Mouse (Mus musculus) heart, embryonic 12.5 days (tissue): ENCODE results near the gene Nrarp. TPM values are rescaled to one million over a fixed set of nuclear protein-coding genes. Genes with fewer than 3 reads are reported as not detected.

Experiments used
- ATAC-seq: fragments of 200-750 bp; cut with Nextera tagmentation; 2 replicates; pipeline ENCODE4 v1.8.0; 2017; ENCODE audit warnings: moderate TSS enrichment, moderate library complexity; ENCODE audit not compliant: insufficient number of reproducible peaks, low FRiP score
- H3K27ac ChIP-seq: fragments of 300-500 bp; sonication (generic); 2 replicates; pipeline ENCODE4 v1.5.1; 2016; ENCODE audit warnings: mild to moderate bottlenecking, moderate library complexity; ENCODE audit not compliant: poor library complexity, severe bottlenecking
- H3K27me3 ChIP-seq: fragments of 300-500 bp; sonication (generic); replicated peaks from 2 replicates; pipeline ENCODE4 v1.6.1; 2016; ENCODE audit warnings: mild to moderate bottlenecking, moderate library complexity
- H3K36me3 ChIP-seq: fragments of 300-500 bp; sonication (generic); 2 replicates; pipeline ENCODE4 v1.6.1; 2016; ENCODE audit warnings: mild to moderate bottlenecking, moderate library complexity
- H3K4me1 ChIP-seq: fragments of 300-500 bp; sonication (generic); replicated peaks from 2 replicates; pipeline ENCODE4 v1.6.1; 2016; ENCODE audit warnings: mild to moderate bottlenecking
- H3K4me2 ChIP-seq: fragments of 300-500 bp; sonication (generic); 2 replicates; pipeline ENCODE4 v1.6.1; 2016; ENCODE audit warnings: mild to moderate bottlenecking, moderate library complexity
- H3K4me3 ChIP-seq: fragments of 300-500 bp; sonication (generic); 2 replicates; pipeline ENCODE4 v1.5.1; 2016; ENCODE audit warnings: mild to moderate bottlenecking
- H3K9ac ChIP-seq: fragments of 300-500 bp; sonication (generic); 2 replicates; pipeline ENCODE4 v1.6.1; 2016; ENCODE audit warnings: mild to moderate bottlenecking, moderate library complexity
- H3K9me3 ChIP-seq: fragments of 300-500 bp; sonication (generic); replicated peaks from 2 replicates; pipeline ENCODE4 v1.6.1; 2016; ENCODE audit warnings: mild to moderate bottlenecking, moderate library complexity
- WGBS: fragments of 180-500 bp; shearing (Covaris S2); methylation state at CpG from one replicate; pipeline ENCODE4 v1.1.7; 2016; 5-methylcytosine and 5-hydroxymethylcytosine counted together
- polyA plus RNA-seq: library from polyadenylated mRNA; unstranded; fragments of >200 nt; fragmentation: Nextera tagmentation; extraction: Ambion mirVana; gene quantifications from 2 replicates; pipeline ENCODE4 v1.2.1, GENCODE M21; 2016

Nrarp gene
- polyA plus RNA-seq, 1 experiment from 2014 or later, result 10.8 TPM

DNA sequence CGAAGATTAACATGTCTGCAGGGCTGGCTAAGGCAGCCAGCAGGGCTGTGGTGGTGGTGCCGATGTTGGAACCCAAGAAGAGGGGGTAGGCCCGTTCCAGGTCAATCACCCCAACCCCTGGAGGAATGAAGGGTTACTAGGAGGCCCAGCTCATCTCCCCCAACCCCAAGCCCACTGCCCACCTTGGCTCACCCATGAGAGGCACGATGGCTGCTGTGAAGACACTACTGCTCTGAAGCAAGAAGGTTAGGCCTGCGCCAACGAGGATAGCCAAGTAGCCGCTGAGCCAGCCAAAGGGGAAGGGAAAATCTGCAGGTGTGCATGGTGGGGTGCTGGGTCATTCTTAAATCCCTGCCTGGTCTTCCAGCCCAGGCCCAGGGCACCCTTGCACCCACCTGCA is 50.0 kb downstream of the Nrarp start:
- Histone ChIP-seq H3K4me1 (peaks cover 10% of the 10 kb centered on the region), H3K27ac (no peak overlapping the region), H3K9me3 (no peaks in the 10 kb centered on the region), H3K9ac (no peak overlapping the region), H3K27me3 (peaks cover 60% of the 10 kb centered on the region), H3K36me3 (no peaks in the 10 kb centered on the region), H3K4me3 (no peak overlapping the region), H3K4me2 (no peak overlapping the region)
- ATAC-seq, result no peak
- WGBS, result 78% methylated on average over 7 of the region's 7 CpGs

DNA sequence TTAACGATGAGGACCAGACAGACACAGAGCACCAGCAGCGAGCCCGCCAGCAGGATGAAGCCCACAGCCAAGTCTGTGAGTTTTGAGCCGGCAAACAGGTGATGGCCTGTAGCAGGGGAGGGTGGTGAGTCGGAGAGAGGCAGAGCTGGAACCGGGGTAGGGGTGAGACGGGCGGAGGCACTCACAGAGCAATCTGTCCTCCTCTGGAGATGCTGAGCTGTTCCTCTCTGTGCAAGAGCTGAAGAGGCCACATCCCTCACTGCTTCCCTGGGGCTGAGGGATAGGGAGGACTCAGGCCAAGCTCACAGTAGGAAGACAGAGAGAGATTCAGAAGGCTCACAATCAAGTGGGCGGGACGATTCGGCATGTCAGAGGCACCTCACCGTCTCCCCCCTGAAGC is 50.5 kb downstream of the Nrarp start:
- Histone ChIP-seq H3K9ac (no peak overlapping the region), H3K9me3 (no peaks in the 10 kb centered on the region), H3K27me3 (peaks cover 64% of the 10 kb centered on the region), H3K4me3 (no peak overlapping the region), H3K4me2 (no peak overlapping the region), H3K27ac (no peak overlapping the region), H3K4me1 (0 out of 2 replicates have a peak, but pooled peaks cover 6% of the 10 kb centered on the region), H3K36me3 (no peaks in the 10 kb centered on the region)
- WGBS, result 46% methylated on average over 12 of the region's 12 CpGs
- ATAC-seq, result no peak

Other genes with a start within 250 kb of the Nrarp start
- 11.4 and 12.0 TPM in 2 replicates for gene Arrdc1, start 245.5 kb upstream of the Nrarp start, polyA plus RNA-seq
- gene Zmynd19, start 231.0 kb upstream of the Nrarp start, polyA plus RNA-seq, result 12.5 and 13.0 TPM in 2 replicates
- gene Dph7, start 218.4 kb upstream of the Nrarp start, polyA plus RNA-seq, result 19.0 and 19.3 TPM in 2 replicates
- 113 and 119 TPM in 2 replicates for gene Mrpl41, start 205.7 kb upstream of the Nrarp start, polyA plus RNA-seq
- 9.5 and 11.3 TPM in 2 replicates for gene Pnpla7, start 204.7 kb upstream of the Nrarp start, polyA plus RNA-seq
- 58.7 and 62.8 TPM in 2 replicates for gene Nsmf, start 126.4 kb upstream of the Nrarp start, polyA plus RNA-seq
- not detected in 2 replicates for gene Entpd8, start 100.5 kb upstream of the Nrarp start, polyA plus RNA-seq
- 0.10 TPM in 1 of 2 replicates, not detected in the other for gene Noxa1, start 85.6 kb upstream of the Nrarp start, polyA plus RNA-seq
- gene Tor4a, start 16.1 kb downstream of the Nrarp start, polyA plus RNA-seq, result 6.6 and 7.0 TPM in 2 replicates
- 73.3 and 74.4 TPM in 2 replicates for gene Nelfb, start 30.7 kb downstream of the Nrarp start, polyA plus RNA-seq
- gene Stpg3, start 33.9 kb downstream of the Nrarp start, polyA plus RNA-seq, result not detected in 2 replicates
- gene Fam166a, start 38.0 kb downstream of the Nrarp start, polyA plus RNA-seq, result not detected in 2 replicates
- 388 and 392 TPM in 2 replicates for gene Tubb4b, start 43.9 kb downstream of the Nrarp start, polyA plus RNA-seq
- gene Slc34a3, start 53.6 kb downstream of the Nrarp start, polyA plus RNA-seq, result not detected in 2 replicates
- not detected in 2 replicates for gene Rnf224, start 56.0 kb downstream of the Nrarp start, polyA plus RNA-seq
- gene Rnf208, start 61.5 kb downstream of the Nrarp start, polyA plus RNA-seq, result 6.5 and 7.6 TPM in 2 replicates
- gene Cysrt1, start 61.7 kb downstream of the Nrarp start, polyA plus RNA-seq, result not detected in 2 replicates
- 2.6 and 3.2 TPM in 2 replicates for gene AL732309.1, start 66.1 kb downstream of the Nrarp start, polyA plus RNA-seq
- gene Tmem203, start 74.7 kb downstream of the Nrarp start, polyA plus RNA-seq, result 18.3 and 19.1 TPM in 2 replicates
- gene Tprn, start 81.9 kb downstream of the Nrarp start, polyA plus RNA-seq, result 4.9 and 5.1 TPM in 2 replicates
- 131 and 133 TPM in 2 replicates for gene Ssna1, start 91.7 kb downstream of the Nrarp start, polyA plus RNA-seq
- 83.4 and 87.7 TPM in 2 replicates for gene Anapc2, start 91.7 kb downstream of the Nrarp start, polyA plus RNA-seq
- not detected in 2 replicates for gene Tmem210, start 107.4 kb downstream of the Nrarp start, polyA plus RNA-seq
- gene Lrrc26, start 109.2 kb downstream of the Nrarp start, polyA plus RNA-seq, result not detected in 2 replicates
- 0.44 TPM in 1 of 2 replicates, not detected in the other for gene Grin1, start 138.4 kb downstream of the Nrarp start, polyA plus RNA-seq
- gene Man1b1, start 151.6 kb downstream of the Nrarp start, polyA plus RNA-seq, result 34.0 and 40.9 TPM in 2 replicates
- 11.3 TPM in 2 replicates for gene Dpp7, start 175.6 kb downstream of the Nrarp start, polyA plus RNA-seq
- gene Uap1l1, start 184.9 kb downstream of the Nrarp start, polyA plus RNA-seq, result 10.7 and 11.2 TPM in 2 replicates
- gene Sapcd2, start 191.6 kb downstream of the Nrarp start, polyA plus RNA-seq, result 18.5 and 20.0 TPM in 2 replicates
- gene Entpd2, start 215.1 kb downstream of the Nrarp start, polyA plus RNA-seq, result 0.18 and 0.44 TPM in 2 replicates
- 22.3 and 22.4 TPM in 2 replicates for gene Npdc1, start 218.6 kb downstream of the Nrarp start, polyA plus RNA-seq
- gene Fut7, start 242.5 kb downstream of the Nrarp start, polyA plus RNA-seq, result not detected in 2 replicates
- gene Abca2, start 247.9 kb downstream of the Nrarp start, polyA plus RNA-seq, result 4.8 and 5.0 TPM in 2 replicates